Mouse (Mus musculus) embryonic facial prominence, embryonic 10.5 days (tissue): ENCODE results near the gene Enox1. TPM values are rescaled to one million over a fixed set of nuclear protein-coding genes. Genes with fewer than 3 reads are reported as not detected.

ENCODE experiments used
- DNase-seq: peaks from one replicate; pipeline ENCODE4 v3.0.0-alpha.2; 2017; ENCODE audit warnings: low spot score
- H3K27ac ChIP-seq: fragments of 300-500 bp; sonication (generic); replicated peaks from 2 replicates; pipeline ENCODE4 v1.5.1; 2016; ENCODE audit warnings: mild to moderate bottlenecking
- H3K27me3 ChIP-seq: fragments of 300-500 bp; sonication (generic); replicated peaks from 2 replicates; pipeline ENCODE4 v1.6.1; 2016; ENCODE audit warnings: low read depth, mild to moderate bottlenecking; ENCODE audit not compliant: poor library complexity, severe bottlenecking
- H3K36me3 ChIP-seq: fragments of 300-500 bp; sonication (generic); replicated peaks from 2 replicates; pipeline ENCODE4 v1.6.1; 2016; ENCODE audit warnings: mild to moderate bottlenecking, moderate library complexity
- H3K4me1 ChIP-seq: fragments of 300-500 bp; sonication (generic); 2 replicates; pipeline ENCODE4 v1.6.1; 2016
- H3K4me3 ChIP-seq: fragments of 300-500 bp; sonication (generic); 2 replicates; pipeline ENCODE4 v1.5.1; 2016; ENCODE audit warnings: mild to moderate bottlenecking, moderate library complexity
- H3K9me3 ChIP-seq: fragments of 300-500 bp; sonication (generic); 2 replicates; pipeline ENCODE4 v1.6.1; 2016; ENCODE audit warnings: mild to moderate bottlenecking
- WGBS: fragments of 180-500 bp; shearing (Covaris S2); methylation state at CpG from one replicate; pipeline ENCODE4 v1.1.7; 2016; 5-methylcytosine and 5-hydroxymethylcytosine counted together
- polyA plus RNA-seq: library from polyadenylated mRNA; unstranded; fragments of >200 nt; fragmentation: Nextera tagmentation; extraction: Ambion mirVana; gene quantifications from 2 replicates; pipeline ENCODE4 v1.2.1, GENCODE M21; 2016

Gene Enox1
- polyA plus RNA-seq, 1 experiment from 2014 or later: 9.1 TPM

- peaks cover 7% of the 10 kb centered on the region for H3K4me1 ChIP-seq
- H3K27me3 ChIP-seq: no peaks in the 10 kb centered on the region
- H3K36me3 ChIP-seq: no peaks in the 10 kb centered on the region
- no peaks in the 10 kb centered on the region for H3K9me3 ChIP-seq
- WGBS: 94% methylated on average over 16 of the region's 16 CpGs
- H3K27ac ChIP-seq: no peak overlapping the region
- H3K4me3 ChIP-seq: no peak overlapping the region
- DNase-seq: no peak
Measured at GRCm38 (mm10) chr14:77615201-77615600, 458.6 kb downstream of the Enox1 start.

DNA sequence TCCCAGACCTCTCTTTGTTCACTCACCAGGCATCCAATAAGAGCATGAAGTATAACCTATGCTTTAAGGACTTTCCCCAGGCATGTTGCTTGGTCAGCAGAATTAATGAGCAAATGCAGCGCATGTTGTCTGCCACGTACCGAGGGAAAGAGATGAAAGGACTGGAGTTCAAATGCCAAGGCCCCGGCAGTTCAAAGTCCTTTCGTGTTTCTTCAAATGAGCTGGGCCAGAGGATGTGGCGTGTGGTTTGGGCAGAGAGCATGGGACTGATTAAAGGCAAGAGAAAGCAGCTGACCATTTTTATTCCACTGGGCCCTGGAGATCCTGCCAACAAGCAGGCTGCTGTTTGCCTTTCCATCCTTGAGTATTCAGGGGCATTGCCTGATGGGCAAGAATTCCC is 460.7 kb downstream of the Enox1 start:
- H3K4me3 ChIP-seq: no peak overlapping the region
- H3K9me3 ChIP-seq: no peaks in the 10 kb centered on the region
- 0 out of 2 replicates have a peak overlapping the region, but pooled peaks have one; percentile 48 for H3K27ac ChIP-seq
- peaks cover 11% of the 10 kb centered on the region for H3K4me1 ChIP-seq
- DNase-seq: peak; percentile 50
- 39% methylated on average over 6 of the region's 6 CpGs for WGBS
- no peaks in the 10 kb centered on the region for H3K36me3 ChIP-seq
- H3K27me3 ChIP-seq: no peaks in the 10 kb centered on the region

DNA sequence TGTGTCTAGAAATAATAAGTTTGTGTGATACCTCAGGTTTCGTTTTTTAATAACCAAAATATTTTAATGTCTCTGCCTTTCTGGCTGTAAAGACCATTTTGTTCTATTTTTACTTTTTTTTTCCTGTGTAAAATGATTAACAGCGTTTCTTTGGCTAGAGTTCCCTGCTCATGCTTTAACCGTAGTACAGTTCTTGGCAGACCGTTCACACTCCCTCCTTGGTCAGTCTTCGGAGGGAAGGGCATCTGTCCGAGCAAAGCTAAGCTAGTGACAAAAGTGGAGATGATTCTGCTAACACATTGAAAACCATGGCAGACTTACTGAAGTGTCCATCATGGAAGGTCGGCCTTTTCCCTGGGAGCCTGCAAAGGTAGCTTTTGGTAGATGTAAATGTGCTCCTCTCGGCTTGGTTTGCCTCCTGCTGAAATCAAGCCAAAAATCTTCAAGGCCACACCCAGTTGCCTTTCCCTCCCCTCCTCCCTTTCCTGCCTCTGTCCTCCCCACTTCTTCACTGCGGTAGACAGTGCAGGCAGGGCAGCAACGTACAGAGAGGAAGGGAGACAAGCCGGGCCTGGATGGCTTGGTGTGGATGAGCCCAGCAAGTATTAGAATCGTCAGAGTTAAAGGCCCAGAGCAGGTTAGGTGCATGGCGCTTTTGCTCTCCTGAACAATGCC is 461.7 kb downstream of the Enox1 start:
- no peak for DNase-seq
- H3K4me1 ChIP-seq: peaks cover 11% of the 10 kb centered on the region
- no peaks in the 10 kb centered on the region for H3K9me3 ChIP-seq
- H3K27me3 ChIP-seq: no peaks in the 10 kb centered on the region
- 82% methylated on average over 13 of the region's 13 CpGs for WGBS
- no peaks in the 10 kb centered on the region for H3K36me3 ChIP-seq
- no peak overlapping the region for H3K27ac ChIP-seq
- H3K4me3 ChIP-seq: no peak overlapping the region

- DNase-seq: no peak
- no peaks in the 10 kb centered on the region for H3K36me3 ChIP-seq
- peaks cover 16% of the 10 kb centered on the region for H3K4me1 ChIP-seq
- 73% methylated on average over 4 of the region's 4 CpGs for WGBS
- no peaks in the 10 kb centered on the region for H3K27me3 ChIP-seq
- H3K27ac ChIP-seq: peak overlapping the region; percentile 40; the same call in 1 of the 2 replicates
- no peak overlapping the region for H3K4me3 ChIP-seq
- peaks cover 2% of the 10 kb centered on the region; the same call in 1 of the 2 replicates for H3K9me3 ChIP-seq
Measured at GRCm38 (mm10) chr14:77621473-77622264, 465.1 kb downstream of the Enox1 start.

DNA sequence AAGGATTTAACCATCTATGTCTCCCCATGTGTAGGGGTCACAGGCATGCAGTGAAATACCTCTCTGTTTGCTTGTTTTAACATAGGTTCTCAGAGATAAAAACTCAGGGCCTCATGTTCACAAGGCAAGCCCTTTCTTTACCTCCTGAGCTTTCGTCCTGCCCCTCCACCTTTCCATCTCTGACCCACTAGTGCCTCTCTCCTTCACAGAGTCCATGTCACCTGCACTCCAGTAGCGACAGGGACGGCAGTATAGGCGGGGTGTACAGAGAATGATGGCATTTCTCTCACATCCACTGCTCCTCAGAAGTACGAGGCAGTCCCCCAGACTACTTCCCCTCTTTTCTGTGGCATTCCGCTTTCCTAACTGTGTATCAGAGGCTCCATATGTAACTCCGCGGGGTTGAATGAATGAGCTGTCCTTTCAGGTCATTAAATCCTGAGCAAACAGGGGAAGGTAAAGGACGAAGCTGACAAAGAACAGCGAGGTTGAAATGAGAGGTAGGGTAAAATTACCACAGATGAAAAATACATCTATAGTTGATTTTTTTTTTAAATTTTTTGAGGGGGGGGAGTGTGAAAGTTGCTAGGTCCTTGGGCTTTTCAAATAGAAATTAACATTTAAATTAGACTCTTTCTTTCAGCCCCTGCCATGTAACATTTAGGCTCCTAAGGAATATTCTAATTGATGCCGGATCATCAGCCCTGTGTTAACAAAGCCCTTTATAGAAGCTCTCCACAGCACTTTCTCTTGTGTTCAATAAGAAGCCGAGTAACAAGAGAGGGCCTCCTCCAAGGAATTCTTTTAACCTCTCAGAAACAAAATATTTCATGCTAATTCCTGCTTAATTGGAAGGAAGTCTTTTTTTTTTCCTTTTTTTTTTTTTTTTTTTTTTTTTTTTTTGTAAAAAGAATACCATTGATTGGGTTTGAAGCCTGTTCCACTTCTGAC is 470.3 kb downstream of the Enox1 start:
- peaks cover 2% of the 10 kb centered on the region; the same call in 1 of the 2 replicates for H3K9me3 ChIP-seq
- DNase-seq: no peak
- 50% methylated on average over 12 of the region's 12 CpGs for WGBS

GRCm38 (mm10) chr14:77632466-77633171 is 476.1 kb downstream of the Enox1 start:
- 0 out of 2 replicates have a peak overlapping the region, but pooled peaks have one; percentile 11 for H3K27ac ChIP-seq
- H3K27me3 ChIP-seq: peaks cover 12% of the 10 kb centered on the region; the same call in 1 of the 2 replicates
- H3K4me3 ChIP-seq: no peak overlapping the region
- DNase-seq: no peak
- H3K36me3 ChIP-seq: no peaks in the 10 kb centered on the region
- no peaks in the 10 kb centered on the region for H3K9me3 ChIP-seq
- 91% methylated on average over 10 of the region's 10 CpGs for WGBS
- H3K4me1 ChIP-seq: peaks cover 87% of the 10 kb centered on the region

More for the DNA sequence above, 470.3 kb downstream of the Enox1 start:
- no peaks in the 10 kb centered on the region for H3K36me3 ChIP-seq
- H3K4me3 ChIP-seq: no peak overlapping the region
- peak overlapping the region; percentile 51; the same call in 1 of the 2 replicates for H3K27ac ChIP-seq
- H3K27me3 ChIP-seq: peaks cover 12% of the 10 kb centered on the region; the same call in 1 of the 2 replicates
- peaks cover 39% of the 10 kb centered on the region for H3K4me1 ChIP-seq

DNA sequence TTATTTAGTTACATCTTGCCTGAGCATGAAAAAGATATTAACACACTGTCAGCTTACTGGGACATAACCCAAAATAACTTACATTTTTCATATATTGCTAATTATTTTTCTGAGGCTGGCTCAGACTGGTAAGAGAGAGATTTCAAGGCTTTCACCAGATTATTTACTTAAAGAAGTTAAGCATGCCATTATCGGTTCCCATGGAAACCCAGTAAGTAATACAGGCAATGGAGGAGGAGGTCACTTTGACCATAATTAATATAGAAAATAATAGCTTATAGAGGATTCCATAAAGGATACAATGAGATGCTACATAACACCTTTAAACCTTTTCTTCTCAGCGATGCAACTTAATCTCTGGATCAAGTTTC is 476.6 kb downstream of the Enox1 start:
- Histone ChIP-seq H3K27me3 (peaks cover 12% of the 10 kb centered on the region; the same call in 1 of the 2 replicates), H3K27ac (no peak overlapping the region), H3K36me3 (no peaks in the 10 kb centered on the region), H3K9me3 (no peaks in the 10 kb centered on the region), H3K4me3 (no peak overlapping the region), H3K4me1 (peaks cover 85% of the 10 kb centered on the region)
- no peak for DNase-seq
- 68% methylated on average over 2 of the region's 2 CpGs for WGBS

DNA sequence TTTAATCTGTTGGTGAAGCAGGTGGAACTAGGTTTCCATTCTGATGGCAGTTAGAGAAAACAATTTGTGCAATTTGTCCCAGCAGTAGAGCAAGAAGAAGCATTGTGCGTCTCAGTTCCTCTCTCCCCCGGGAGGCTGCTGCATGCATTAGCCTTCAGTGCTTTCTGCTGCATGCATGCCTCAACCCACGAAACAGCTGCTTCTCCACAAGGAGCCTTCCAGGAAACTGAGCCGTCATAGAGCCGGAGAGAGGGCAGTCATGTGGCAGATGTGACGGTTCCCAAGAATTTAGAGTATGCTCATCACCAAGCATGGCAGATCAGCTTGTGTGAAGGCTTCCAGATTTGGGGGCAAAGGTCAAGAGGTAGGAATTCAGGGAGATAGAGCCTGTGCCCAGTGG is 480.4 kb downstream of the Enox1 start:
- Histone ChIP-seq H3K27me3 (no peaks in the 10 kb centered on the region), H3K9me3 (no peaks in the 10 kb centered on the region), H3K27ac (no peak overlapping the region), H3K4me3 (no peak overlapping the region), H3K4me1 (peaks cover 76% of the 10 kb centered on the region), H3K36me3 (no peaks in the 10 kb centered on the region)
- 30% methylated on average over 6 of the region's 6 CpGs for WGBS
- no peak for DNase-seq

GRCm38 (mm10) chr14:77638148-77638547 is 481.6 kb downstream of the Enox1 start:
- 75% methylated on average over 3 of the region's 3 CpGs for WGBS

DNA sequence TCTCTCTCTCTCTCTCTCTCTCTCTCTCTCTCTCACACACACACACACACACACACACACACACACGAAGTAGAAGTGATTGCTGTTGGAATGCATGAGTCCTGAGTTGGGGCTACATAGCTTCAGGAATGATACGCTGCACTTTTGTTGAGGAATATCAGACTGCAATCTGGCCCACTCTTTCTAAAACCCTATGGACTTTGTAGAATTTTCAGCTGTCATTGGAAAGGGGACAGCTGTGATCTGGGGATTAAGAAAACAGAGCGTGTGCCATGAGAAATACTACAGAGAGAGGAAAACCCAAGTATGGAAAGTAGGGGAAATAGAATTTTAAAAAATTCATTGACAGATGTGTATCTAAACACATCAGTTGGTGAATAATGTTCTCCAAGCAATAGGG is 482.1 kb downstream of the Enox1 start:
- peaks cover 59% of the 10 kb centered on the region for H3K4me1 ChIP-seq
- WGBS: 87% methylated on average over 3 of the region's 3 CpGs
- no peak overlapping the region for H3K27ac ChIP-seq
- no peaks in the 10 kb centered on the region for H3K27me3 ChIP-seq
- H3K9me3 ChIP-seq: no peaks in the 10 kb centered on the region
- H3K36me3 ChIP-seq: no peaks in the 10 kb centered on the region
- H3K4me3 ChIP-seq: no peak overlapping the region
- no peak for DNase-seq

More at GRCm38 (mm10) chr14:77638148-77638547, 481.6 kb downstream of the Enox1 start:
- no peaks in the 10 kb centered on the region for H3K9me3 ChIP-seq
- no peak for DNase-seq
- no peaks in the 10 kb centered on the region for H3K36me3 ChIP-seq
- H3K27me3 ChIP-seq: no peaks in the 10 kb centered on the region
- no peak overlapping the region for H3K4me3 ChIP-seq
- peaks cover 64% of the 10 kb centered on the region for H3K4me1 ChIP-seq
- no peak overlapping the region; the same call in 1 of the 2 replicates for H3K27ac ChIP-seq

- no peak overlapping the region; the same call in 1 of the 2 replicates for H3K27ac ChIP-seq
- no peak overlapping the region for H3K4me3 ChIP-seq
- no peaks in the 10 kb centered on the region for H3K36me3 ChIP-seq
- H3K9me3 ChIP-seq: no peaks in the 10 kb centered on the region
- no peaks in the 10 kb centered on the region for H3K27me3 ChIP-seq
- no peak for DNase-seq
- 61% methylated on average over 2 of the region's 2 CpGs for WGBS
- H3K4me1 ChIP-seq: peaks cover 52% of the 10 kb centered on the region
Measured at GRCm38 (mm10) chr14:77639586-77639985, 483.0 kb downstream of the Enox1 start.
